Mouse (Mus musculus) left cerebral cortex, adult 18-20 months (tissue): ENCODE data around the gene Igdcc4. TPM values are rescaled to one million over a fixed set of nuclear protein-coding genes. Genes with fewer than 3 reads are reported as not detected.

ENCODE experiments used
- DNase-seq, 2 experiments: peaks; one replicate each; pipeline ENCODE4 v3.0.0; 2021 to 2022; ENCODE audit warnings: low spot score in 2 of 2, mixed read lengths in 1 of 2
- total RNA-seq, 2 experiments: library from RNA; stranded (reverse); gene quantifications; 2 replicates each; pipeline ENCODE4 v1.2.3; 2021

Gene Igdcc4
- total RNA-seq, 2 experiments from 2014 or later, result 28.0 to 30.6 TPM

DNA sequence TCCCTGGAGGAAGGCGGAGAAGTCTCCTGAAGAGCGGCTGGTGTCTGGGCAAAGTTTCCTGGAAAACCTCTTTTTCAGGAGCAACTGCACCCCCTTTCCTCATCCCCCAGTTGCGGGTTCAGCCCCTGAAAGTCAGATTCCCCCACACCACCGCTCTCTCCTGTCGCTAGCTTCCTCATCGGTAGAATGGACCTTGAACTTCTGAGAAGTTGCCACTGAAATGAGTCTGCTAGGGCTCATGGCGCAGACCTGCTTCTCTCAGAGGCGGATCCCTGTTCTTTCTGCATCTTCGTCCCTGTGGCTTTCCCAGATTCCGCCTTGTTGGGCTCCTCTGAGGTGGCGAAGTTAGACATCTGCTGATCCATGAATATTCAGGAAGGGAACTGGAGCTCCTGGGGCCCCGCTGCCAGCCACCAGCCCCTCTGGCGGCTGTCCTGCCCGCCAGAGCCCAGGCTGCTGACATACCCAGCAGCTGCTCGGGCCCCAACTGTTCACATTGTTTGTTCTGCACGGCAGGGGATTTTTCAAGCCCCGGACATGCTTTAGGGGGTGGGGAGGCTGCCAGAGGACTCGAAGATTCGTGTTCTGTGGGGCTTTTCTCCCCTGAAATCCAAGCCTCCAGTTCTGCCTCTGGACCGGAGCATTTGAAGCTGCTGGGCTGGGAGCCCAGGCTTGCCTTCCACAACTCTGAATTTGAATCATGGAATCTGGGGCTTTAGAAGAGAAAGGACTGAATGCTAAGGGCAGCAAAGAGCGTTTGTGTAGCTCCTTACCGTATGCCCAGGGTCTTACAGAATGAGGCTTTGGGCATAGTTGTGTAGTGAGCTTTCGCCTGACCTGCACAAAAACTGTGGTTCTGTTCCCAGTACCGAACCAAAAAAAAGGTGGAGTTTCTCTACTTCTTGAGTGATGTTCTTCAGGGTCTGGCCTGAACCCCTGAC lies 8.1 kb downstream of the Igdcc4 start:
- peak; percentile 26 to 49 for DNase-seq

GRCm38 (mm10) chr9:65111698-65112097 lies 10.4 kb downstream of the Igdcc4 start:
- no peak for DNase-seq

GRCm38 (mm10) chr9:65113694-65114093 lies 12.4 kb downstream of the Igdcc4 start:
- DNase-seq, result no peak

DNA sequence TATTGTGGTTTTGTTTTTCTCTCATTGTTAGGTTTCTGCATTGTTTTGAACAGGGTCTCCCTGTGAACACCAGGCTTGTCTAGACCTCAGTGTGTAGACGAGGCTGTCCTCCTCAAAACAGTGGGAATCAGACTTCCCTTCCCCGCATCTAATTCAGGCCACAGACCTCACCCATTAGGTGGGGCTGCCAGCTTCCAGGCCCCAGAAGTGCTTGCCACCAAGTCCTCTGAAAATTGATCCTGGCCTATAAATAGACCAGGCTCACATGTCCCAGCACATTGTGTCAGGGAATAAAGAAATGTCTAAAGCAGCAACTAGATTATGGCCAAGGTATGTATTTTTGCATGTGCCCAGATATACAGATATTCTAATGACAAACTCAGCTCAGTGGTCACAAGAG lies 14.6 kb downstream of the Igdcc4 start:
- no peak for DNase-seq

DNA sequence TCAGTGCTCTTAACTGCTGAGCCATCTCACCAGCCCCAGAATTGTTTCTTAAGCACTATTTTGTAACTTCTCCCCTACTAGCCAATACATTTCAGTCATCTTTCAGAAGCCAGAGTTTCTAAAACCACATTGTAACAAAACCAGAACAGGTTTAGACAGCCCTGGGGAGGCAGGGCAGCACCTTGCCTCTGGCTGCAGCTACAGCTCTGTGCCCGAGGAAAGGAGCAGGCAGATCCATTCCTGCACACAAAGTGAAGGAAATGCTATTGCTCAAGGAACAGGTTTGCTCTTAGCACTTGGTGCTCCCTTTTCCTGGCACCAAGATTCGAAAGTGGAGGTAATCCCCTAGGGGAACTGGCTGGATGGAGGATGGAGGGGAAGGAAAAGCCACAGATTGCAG lies 16.2 kb downstream of the Igdcc4 start:
- no peak for DNase-seq

GRCm38 (mm10) chr9:65120935-65121334 lies 19.6 kb downstream of the Igdcc4 start:
- peak; percentile 73 to 79 for DNase-seq

DNA sequence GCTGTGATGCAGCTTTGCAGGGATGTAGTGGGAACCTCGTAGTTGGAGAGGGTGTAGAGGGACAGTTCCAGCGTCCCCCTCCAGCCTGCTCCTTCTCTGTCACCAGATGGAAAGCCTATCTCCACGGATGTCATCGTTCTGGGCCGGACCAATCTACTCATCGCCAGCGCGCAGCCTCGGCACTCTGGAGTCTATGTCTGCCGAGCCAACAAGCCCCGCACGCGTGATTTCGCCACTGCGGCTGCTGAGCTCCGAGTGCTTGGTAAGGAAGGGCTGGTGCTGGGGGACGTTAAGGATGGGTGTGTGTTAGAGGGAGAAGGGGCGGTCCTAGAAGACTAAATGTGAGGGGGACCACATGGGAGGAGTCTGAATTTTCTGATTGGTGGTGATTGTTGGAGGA lies 21.3 kb downstream of the Igdcc4 start:
- DNase-seq, result peak; percentile 56 to 74

GRCm38 (mm10) chr9:65123552-65124168 lies 22.4 kb downstream of the Igdcc4 start:
- no peak for DNase-seq

- no peak for DNase-seq
Observed at GRCm38 (mm10) chr9:65128123-65128815, 27.0 kb downstream of the Igdcc4 start.

GRCm38 (mm10) chr9:65131717-65132116 lies 30.4 kb downstream of the Igdcc4 start:
- no peak for DNase-seq

- peak; percentile 75 to 82 for DNase-seq
Observed at GRCm38 (mm10) chr9:65133739-65134138, 32.5 kb downstream of the Igdcc4 start.

DNA sequence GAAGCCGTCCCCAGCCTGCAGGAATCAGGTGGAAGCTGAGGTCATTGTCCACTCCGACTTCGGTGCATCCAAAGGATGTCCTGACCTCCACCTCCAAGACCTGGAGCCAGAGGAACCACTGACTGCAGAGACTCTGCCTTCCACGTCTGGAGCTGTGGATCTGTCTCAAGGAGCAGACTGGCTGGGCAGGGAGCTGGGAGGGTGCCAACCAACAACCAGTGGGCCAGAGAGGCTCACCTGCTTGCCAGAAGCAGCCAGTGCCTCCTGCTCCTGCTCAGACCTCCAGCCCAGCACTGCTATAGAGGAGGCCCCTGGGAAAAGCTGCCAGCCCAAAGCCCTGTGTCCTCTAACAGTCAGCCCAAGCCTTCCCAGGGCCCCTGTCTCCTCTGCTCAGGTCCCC lies 33.8 kb downstream of the Igdcc4 start:
- no peak for DNase-seq

GRCm38 (mm10) chr9:65140491-65140890 lies 39.2 kb downstream of the Igdcc4 start:
- DNase-seq, result no peak

DNA sequence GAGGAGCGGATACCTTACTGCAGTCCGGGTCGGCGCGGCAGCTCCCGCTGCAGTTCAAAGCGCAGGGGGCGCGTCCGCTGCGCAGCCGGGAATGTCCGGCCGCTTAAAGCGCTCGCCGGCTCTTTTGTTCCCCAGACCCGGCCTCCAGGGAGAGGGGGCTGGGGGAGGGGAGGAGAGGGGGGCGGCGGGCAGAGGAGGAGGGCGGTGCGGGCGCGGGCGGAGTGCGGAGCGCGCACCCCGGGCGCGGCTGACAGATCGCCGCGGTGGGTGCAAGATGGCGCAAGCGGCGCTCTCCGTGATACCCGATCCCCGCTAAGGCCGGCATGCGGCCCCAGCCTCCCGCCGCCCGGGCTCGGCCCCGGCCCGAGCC lies 39.6 kb downstream of the Igdcc4 start, which contains the start of gene Igdcc3:
Gene Igdcc3, plus strand, starts transcription at position 254 of the 370 bp plus-strand sequence.
- DNase-seq, result no peak

GRCm38 (mm10) chr9:65141306-65141975 lies 40.2 kb downstream of the Igdcc4 start:
- DNase-seq, result peak; percentile 29 to 60

GRCm38 (mm10) chr9:65141976-65142318 lies 40.7 kb downstream of the Igdcc4 start:
- no peak for DNase-seq

DNA sequence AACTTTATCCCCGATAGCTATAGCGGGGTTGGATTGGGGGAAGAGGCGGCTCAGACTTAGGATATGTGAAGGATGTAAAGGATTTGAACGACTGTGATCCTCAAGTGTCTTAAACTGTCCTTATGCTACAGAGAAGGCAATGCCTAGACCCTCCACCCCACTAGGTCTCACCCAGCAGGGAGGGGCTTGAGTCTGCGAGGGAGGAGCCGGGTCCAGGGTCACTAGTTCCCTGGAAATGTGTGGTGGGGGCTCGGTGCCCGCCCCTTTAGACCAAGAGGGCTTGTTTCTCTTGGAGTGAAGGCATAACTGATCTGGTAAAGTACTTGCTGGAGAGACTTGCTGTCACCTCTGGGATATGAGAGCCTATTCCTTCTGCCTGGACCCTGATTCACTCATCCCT lies 41.1 kb downstream of the Igdcc4 start:
- DNase-seq, result no peak

DNA sequence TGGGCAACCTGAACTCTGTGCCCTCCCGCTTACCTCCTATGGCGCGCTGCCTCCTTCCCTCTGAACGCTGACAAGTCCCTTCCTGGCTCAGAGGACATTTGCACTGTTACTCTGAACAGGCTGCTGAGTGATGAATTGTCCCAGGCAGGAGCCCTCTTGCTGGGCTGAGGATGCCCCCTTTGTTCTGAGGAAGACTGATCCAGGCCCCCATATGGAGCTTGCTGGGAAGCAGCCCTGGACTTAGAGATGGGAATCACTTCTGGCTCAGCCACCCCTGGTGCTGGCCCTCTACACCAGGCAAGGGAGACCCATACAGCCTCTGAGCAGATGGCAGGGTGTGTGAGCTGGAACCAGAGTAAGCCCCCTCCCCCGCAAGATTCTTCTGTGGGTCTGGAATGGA lies 44.7 kb downstream of the Igdcc4 start:
- DNase-seq, result no peak

DNA sequence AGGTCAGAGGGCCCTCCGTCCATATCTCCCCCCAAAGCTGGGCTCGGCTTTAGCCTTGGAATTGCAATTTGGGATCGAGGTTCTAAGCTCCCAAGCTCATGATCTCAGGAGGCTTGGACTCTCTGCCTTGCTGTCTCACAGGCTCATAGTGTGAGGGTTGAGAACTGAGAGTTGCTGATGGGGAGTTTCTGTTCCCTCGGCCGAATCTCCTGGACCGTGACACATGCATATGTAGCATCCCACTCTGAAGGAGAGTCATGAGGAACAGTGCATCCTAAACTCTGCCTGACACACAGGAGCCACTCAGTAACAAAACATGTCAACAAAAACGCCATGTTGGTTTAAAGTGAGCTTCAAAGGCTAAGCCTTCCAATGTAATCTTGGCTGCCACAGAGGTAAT lies 47.2 kb downstream of the Igdcc4 start:
- DNase-seq, result no peak

GRCm38 (mm10) chr9:65152711-65153330 lies 51.5 kb downstream of the Igdcc4 start:
- DNase-seq, result no peak

- DNase-seq, result no peak
Observed at GRCm38 (mm10) chr9:65153331-65153711, 52.0 kb downstream of the Igdcc4 start.
